Mouse (Mus musculus): Measurements from ENCODE around the gene Npcd.

GRCm38 (mm10) chr15:79745883-79746282 is 88.2 kb downstream of the Npcd start:
- TF ChIP-seq POLR2A (IDR thresholded peaks at IDR 0.05; ENCODE audit: borderline replicate concordance, extremely low read depth, low read depth, low read length) (no peak), CTCF (IDR thresholded peaks at IDR 0.05; ENCODE audit: insufficient read depth, low read length) (no peak)

Data from lung, adult 2 months (tissue).